Mouse (Mus musculus): ENCODE measurements around the gene Bbs9. TPM values are rescaled to one million over a fixed set of nuclear protein-coding genes. Genes with fewer than 3 reads are reported as not detected.

Bbs9 gene
- polyA plus RNA-seq, 1 experiment from 2014 or later: 2.5 TPM

DNA sequence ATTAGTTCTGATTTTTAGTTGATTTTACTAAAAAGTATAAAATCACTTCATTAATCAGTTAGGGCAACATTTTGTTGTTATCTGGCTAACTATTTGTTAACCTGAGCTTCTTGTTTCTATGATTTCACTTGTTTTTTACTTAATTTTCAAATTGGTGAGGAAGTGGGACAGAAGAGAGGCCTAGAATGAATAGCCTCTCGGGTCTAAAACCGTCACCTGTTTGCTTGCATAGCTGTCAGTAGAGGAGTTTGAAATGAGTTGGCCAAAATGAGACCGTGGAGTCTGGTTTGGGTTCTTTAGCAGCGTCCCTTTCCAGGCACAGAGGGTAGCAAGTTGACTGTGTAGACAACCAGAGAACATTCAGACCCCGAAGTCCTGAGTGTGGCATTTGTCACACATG lies 291.6 kb downstream of the Bbs9 start:
- Histone ChIP-seq H3K36me3 (ENCODE audit: control insufficient read depth, insufficient read depth) (no peaks in the 10 kb centered on the region), H3K9me3 (replicated peaks; ENCODE audit: control insufficient read depth, low read length) (no peaks in the 10 kb centered on the region), H3K9ac (ENCODE audit: low read depth, low read length) (no peak overlapping the region), H3K27ac (ENCODE audit: low read length) (no peak overlapping the region), H3K27me3 (ENCODE audit: control insufficient read depth, insufficient read depth, low read depth, low read length) (no peaks in the 10 kb centered on the region), H3K4me1 (ENCODE audit: control insufficient read depth, low read depth, low read length) (no peaks in the 10 kb centered on the region), H3K4me2 (ENCODE audit: low read depth, low read length) (no peak overlapping the region), H3K4me3 (ENCODE audit: low read depth, low read length) (no peak overlapping the region)
- no peak for ATAC-seq (ENCODE audit: low read depth)
- WGBS (ENCODE audit: insufficient replicate concordance): 72% methylated on average over 5 of the region's 5 CpGs

DNA sequence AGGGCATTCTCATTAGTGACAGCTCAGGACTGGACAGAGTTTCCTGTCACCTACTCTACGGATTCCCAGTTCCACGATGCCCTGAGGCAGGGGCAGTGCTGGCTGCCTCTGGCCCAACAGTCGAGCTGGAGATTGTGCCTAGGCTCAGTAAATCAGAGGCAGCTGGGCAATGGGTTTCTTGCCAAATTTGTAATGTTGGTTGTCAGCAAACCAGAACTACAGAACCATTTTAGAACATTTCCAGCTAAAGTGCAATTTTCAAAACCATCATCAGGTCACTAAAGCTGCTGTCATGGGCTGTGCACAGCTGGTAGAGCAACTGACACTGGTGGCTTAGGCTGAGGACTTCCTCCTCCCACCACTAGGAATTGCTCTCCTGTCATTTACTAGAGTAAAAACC lies 292.3 kb downstream of the Bbs9 start:
- no peaks in the 10 kb centered on the region for H3K4me1 ChIP-seq (ENCODE audit: control insufficient read depth, low read depth, low read length)
- ATAC-seq (ENCODE audit: low read depth): no peak
- 59% methylated on average over 3 of the region's 3 CpGs for WGBS (ENCODE audit: insufficient replicate concordance)
- H3K27ac ChIP-seq (ENCODE audit: low read length): no peak overlapping the region
- H3K36me3 ChIP-seq (ENCODE audit: control insufficient read depth, insufficient read depth): no peaks in the 10 kb centered on the region
- H3K27me3 ChIP-seq (ENCODE audit: control insufficient read depth, insufficient read depth, low read depth, low read length): no peaks in the 10 kb centered on the region
- H3K4me3 ChIP-seq (ENCODE audit: low read depth, low read length): no peak overlapping the region
- H3K9me3 ChIP-seq (replicated peaks; ENCODE audit: control insufficient read depth, low read length): no peaks in the 10 kb centered on the region
- H3K4me2 ChIP-seq (ENCODE audit: low read depth, low read length): no peak overlapping the region
- H3K9ac ChIP-seq (ENCODE audit: low read depth, low read length): no peak overlapping the region

- H3K4me3 ChIP-seq (ENCODE audit: low read depth, low read length): no peak overlapping the region
- H3K27me3 ChIP-seq (ENCODE audit: control insufficient read depth, insufficient read depth, low read depth, low read length): no peaks in the 10 kb centered on the region
- no peaks in the 10 kb centered on the region for H3K4me1 ChIP-seq (ENCODE audit: control insufficient read depth, low read depth, low read length)
- H3K9me3 ChIP-seq (replicated peaks; ENCODE audit: control insufficient read depth, low read length): no peaks in the 10 kb centered on the region
- 44% methylated on average over 3 of the region's 3 CpGs for WGBS (ENCODE audit: insufficient replicate concordance)
- no peaks in the 10 kb centered on the region for H3K36me3 ChIP-seq (ENCODE audit: control insufficient read depth, insufficient read depth)
- H3K9ac ChIP-seq (ENCODE audit: low read depth, low read length): no peak overlapping the region
- no peak overlapping the region for H3K27ac ChIP-seq (ENCODE audit: low read length)
- no peak overlapping the region for H3K4me2 ChIP-seq (ENCODE audit: low read depth, low read length)
- ATAC-seq (ENCODE audit: low read depth): no peak
Observed at GRCm38 (mm10) chr9:22771785-22772184, 296.3 kb downstream of the Bbs9 start.

- H3K4me2 ChIP-seq (ENCODE audit: low read depth, low read length): no peak overlapping the region
- no peak overlapping the region for H3K9ac ChIP-seq (ENCODE audit: low read depth, low read length)
- H3K27ac ChIP-seq (ENCODE audit: low read length): no peak overlapping the region
- H3K4me1 ChIP-seq (ENCODE audit: control insufficient read depth, low read depth, low read length): no peaks in the 10 kb centered on the region
- no peak overlapping the region for H3K4me3 ChIP-seq (ENCODE audit: low read depth, low read length)
- ATAC-seq (ENCODE audit: low read depth): no peak
- H3K9me3 ChIP-seq (replicated peaks; ENCODE audit: control insufficient read depth, low read length): no peaks in the 10 kb centered on the region
- H3K36me3 ChIP-seq (ENCODE audit: control insufficient read depth, insufficient read depth): no peaks in the 10 kb centered on the region
- 64% methylated on average over 5 of the region's 5 CpGs for WGBS (ENCODE audit: insufficient replicate concordance)
- no peaks in the 10 kb centered on the region for H3K27me3 ChIP-seq (ENCODE audit: control insufficient read depth, insufficient read depth, low read depth, low read length)
Observed at GRCm38 (mm10) chr9:22776246-22776961, 300.9 kb downstream of the Bbs9 start.

DNA sequence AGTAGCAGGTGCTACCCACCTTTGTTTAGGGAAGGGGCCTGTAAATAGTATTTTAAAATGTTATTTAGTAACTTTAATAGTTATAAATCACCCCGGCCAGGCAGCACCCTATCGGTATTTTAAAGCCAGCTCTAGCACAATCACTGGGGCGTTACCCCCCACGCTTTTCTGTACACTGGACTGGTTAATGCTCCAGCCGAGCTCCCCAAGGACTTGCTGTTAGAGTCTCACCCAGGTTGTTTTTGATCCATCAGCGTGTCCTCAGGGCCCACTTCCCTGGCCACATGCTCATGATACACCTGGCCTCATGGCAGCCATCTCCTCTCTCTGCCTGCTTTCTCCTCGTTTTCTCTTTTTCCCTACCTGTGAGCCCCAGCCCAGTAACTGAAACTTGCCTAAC lies 301.9 kb downstream of the Bbs9 start:
- no peaks in the 10 kb centered on the region for H3K36me3 ChIP-seq (ENCODE audit: control insufficient read depth, insufficient read depth)
- no peaks in the 10 kb centered on the region for H3K9me3 ChIP-seq (replicated peaks; ENCODE audit: control insufficient read depth, low read length)
- no peak overlapping the region for H3K9ac ChIP-seq (ENCODE audit: low read depth, low read length)
- no peak overlapping the region for H3K27ac ChIP-seq (ENCODE audit: low read length)
- 74% methylated on average over 7 of the region's 7 CpGs for whole genome bisulfite sequencing (ENCODE audit: insufficient replicate concordance)
- no peaks in the 10 kb centered on the region for H3K27me3 ChIP-seq (ENCODE audit: control insufficient read depth, insufficient read depth, low read depth, low read length)
- no peak overlapping the region for H3K4me3 ChIP-seq (ENCODE audit: low read depth, low read length)
- H3K4me2 ChIP-seq (ENCODE audit: low read depth, low read length): no peak overlapping the region
- ATAC-seq (ENCODE audit: low read depth): no peak
- no peaks in the 10 kb centered on the region for H3K4me1 ChIP-seq (ENCODE audit: control insufficient read depth, low read depth, low read length)

- H3K9me3 ChIP-seq (replicated peaks; ENCODE audit: control insufficient read depth, low read length): no peaks in the 10 kb centered on the region
- no peak for ATAC-seq (ENCODE audit: low read depth)
- WGBS (ENCODE audit: insufficient replicate concordance): 62% methylated on average over 6 of the region's 6 CpGs
- H3K36me3 ChIP-seq (ENCODE audit: control insufficient read depth, insufficient read depth): no peaks in the 10 kb centered on the region
- no peaks in the 10 kb centered on the region for H3K27me3 ChIP-seq (ENCODE audit: control insufficient read depth, insufficient read depth, low read depth, low read length)
- H3K27ac ChIP-seq (ENCODE audit: low read length): no peak overlapping the region
- no peak overlapping the region for H3K4me3 ChIP-seq (ENCODE audit: low read depth, low read length)
- no peaks in the 10 kb centered on the region for H3K4me1 ChIP-seq (ENCODE audit: control insufficient read depth, low read depth, low read length)
- no peak overlapping the region for H3K4me2 ChIP-seq (ENCODE audit: low read depth, low read length)
- no peak overlapping the region for H3K9ac ChIP-seq (ENCODE audit: low read depth, low read length)
Observed at GRCm38 (mm10) chr9:22779631-22780030, 304.1 kb downstream of the Bbs9 start.

GRCm38 (mm10) chr9:22786006-22786405 lies 310.5 kb downstream of the Bbs9 start:
- no peaks in the 10 kb centered on the region for H3K9me3 ChIP-seq (replicated peaks; ENCODE audit: control insufficient read depth, low read length)
- WGBS (ENCODE audit: insufficient replicate concordance): 77% methylated on average over 4 of the region's 4 CpGs

GRCm38 (mm10) chr9:22788423-22788822 lies 312.9 kb downstream of the Bbs9 start:
- Histone ChIP-seq H3K9me3 (replicated peaks; ENCODE audit: control insufficient read depth, low read length) (no peaks in the 10 kb centered on the region), H3K36me3 (ENCODE audit: control insufficient read depth, insufficient read depth) (no peaks in the 10 kb centered on the region), H3K9ac (ENCODE audit: low read depth, low read length) (no peak overlapping the region), H3K4me3 (ENCODE audit: low read depth, low read length) (no peak overlapping the region), H3K27ac (ENCODE audit: low read length) (no peak overlapping the region), H3K4me1 (ENCODE audit: control insufficient read depth, low read depth, low read length) (no peaks in the 10 kb centered on the region), H3K4me2 (ENCODE audit: low read depth, low read length) (no peak overlapping the region), H3K27me3 (ENCODE audit: control insufficient read depth, insufficient read depth, low read depth, low read length) (no peaks in the 10 kb centered on the region)
- no peak for ATAC-seq (ENCODE audit: low read depth)
- WGBS (ENCODE audit: insufficient replicate concordance): 52% methylated on average over 4 of the region's 4 CpGs

More at GRCm38 (mm10) chr9:22786006-22786405, 310.5 kb downstream of the Bbs9 start:
- Histone ChIP-seq H3K4me1 (ENCODE audit: control insufficient read depth, low read depth, low read length) (no peaks in the 10 kb centered on the region), H3K27me3 (ENCODE audit: control insufficient read depth, insufficient read depth, low read depth, low read length) (no peaks in the 10 kb centered on the region), H3K27ac (ENCODE audit: low read length) (no peak overlapping the region), H3K9ac (ENCODE audit: low read depth, low read length) (no peak overlapping the region), H3K4me3 (ENCODE audit: low read depth, low read length) (no peak overlapping the region), H3K36me3 (ENCODE audit: control insufficient read depth, insufficient read depth) (no peaks in the 10 kb centered on the region), H3K4me2 (ENCODE audit: low read depth, low read length) (no peak overlapping the region)
- ATAC-seq (ENCODE audit: low read depth): no peak

DNA sequence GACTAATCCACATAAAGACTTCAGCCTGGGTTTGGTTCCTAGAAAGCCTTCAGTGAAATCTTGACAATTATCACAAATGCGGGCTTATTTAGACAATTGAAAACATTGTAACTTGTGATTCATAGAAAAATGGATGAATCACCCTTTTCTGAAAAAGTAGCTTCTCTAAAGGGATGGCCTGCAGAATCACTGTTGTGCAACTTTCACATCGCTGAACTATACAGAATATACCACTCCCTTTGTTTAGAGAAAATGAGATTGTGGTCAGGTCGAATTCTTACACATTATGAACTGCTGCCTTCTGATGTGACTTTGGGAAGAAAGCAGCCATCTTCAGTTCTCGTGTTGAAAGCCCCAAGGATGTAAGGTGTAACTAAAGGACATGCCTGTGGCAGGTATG lies 313.3 kb downstream of the Bbs9 start:
- no peak overlapping the region for H3K4me3 ChIP-seq (ENCODE audit: low read depth, low read length)
- no peak for ATAC-seq (ENCODE audit: low read depth)
- H3K27me3 ChIP-seq (ENCODE audit: control insufficient read depth, insufficient read depth, low read depth, low read length): no peaks in the 10 kb centered on the region
- 65% methylated on average over 4 of the region's 4 CpGs for WGBS (ENCODE audit: insufficient replicate concordance)
- H3K4me2 ChIP-seq (ENCODE audit: low read depth, low read length): no peak overlapping the region
- H3K4me1 ChIP-seq (ENCODE audit: control insufficient read depth, low read depth, low read length): no peaks in the 10 kb centered on the region
- no peaks in the 10 kb centered on the region for H3K9me3 ChIP-seq (replicated peaks; ENCODE audit: control insufficient read depth, low read length)
- H3K36me3 ChIP-seq (ENCODE audit: control insufficient read depth, insufficient read depth): no peaks in the 10 kb centered on the region
- H3K27ac ChIP-seq (ENCODE audit: low read length): no peak overlapping the region
- no peak overlapping the region for H3K9ac ChIP-seq (ENCODE audit: low read depth, low read length)

Measured in liver, embryonic 16.5 days (tissue).